Mouse (Mus musculus) liver, embryonic 12.5 days (tissue): ENCODE results near the gene Usp21. TPM values are rescaled to one million over a fixed set of nuclear protein-coding genes. Genes with fewer than 3 reads are reported as not detected.
"Not testable (repeated sequence)": the region's sequence is repeated elsewhere in the genome, so short reads cannot be mapped to it uniquely, and the experiment has no call there.

Source experiments
- ATAC-seq: fragments of 200-750 bp; cut with Nextera tagmentation; 2 replicates; pipeline ENCODE4 v1.8.0; 2017; ENCODE audit warnings: moderate number of reproducible peaks, mild to moderate bottlenecking, moderate library complexity
- H3K27ac ChIP-seq: fragments of 300-500 bp; sonication (generic); 2 replicates; pipeline ENCODE4 v1.5.1; 2016; ENCODE audit warnings: mild to moderate bottlenecking
- H3K27me3 ChIP-seq: fragments of 300-500 bp; sonication (generic); replicated peaks from 2 replicates; pipeline ENCODE4 v1.6.1; 2016; ENCODE audit warnings: mild to moderate bottlenecking, moderate library complexity
- H3K36me3 ChIP-seq: fragments of 300-500 bp; sonication (generic); 2 replicates; pipeline ENCODE4 v1.6.1; 2016; ENCODE audit warnings: mild to moderate bottlenecking, moderate library complexity
- H3K4me1 ChIP-seq: fragments of 300-500 bp; sonication (generic); 2 replicates; pipeline ENCODE4 v1.6.1; 2016
- H3K4me2 ChIP-seq: fragments of 300-500 bp; sonication (generic); 2 replicates; pipeline ENCODE4 v1.6.1; 2016; ENCODE audit warnings: mild to moderate bottlenecking, moderate library complexity
- H3K4me3 ChIP-seq: fragments of 300-500 bp; sonication (generic); 2 replicates; pipeline ENCODE4 v1.5.1; 2016; ENCODE audit warnings: mild to moderate bottlenecking, moderate library complexity
- H3K9ac ChIP-seq: fragments of 300-500 bp; sonication (generic); 2 replicates; pipeline ENCODE4 v1.6.1; 2016; ENCODE audit warnings: mild to moderate bottlenecking, moderate library complexity
- H3K9me3 ChIP-seq: fragments of 300-500 bp; sonication (generic); replicated peaks from 2 replicates; pipeline ENCODE4 v1.6.1; 2016; ENCODE audit warnings: mild to moderate bottlenecking, moderate library complexity
- WGBS: fragments of 180-500 bp; shearing (Covaris S2); methylation state at CpG from one replicate; pipeline ENCODE4 v1.1.7; 2016; ENCODE audit not compliant: insufficient replicate concordance; 5-methylcytosine and 5-hydroxymethylcytosine counted together
- polyA plus RNA-seq: library from polyadenylated mRNA; unstranded; fragments of >200 nt; fragmentation: Nextera tagmentation; extraction: Ambion mirVana; gene quantifications from 2 replicates; pipeline ENCODE4 v1.2.1, GENCODE M21; 2016

Gene Usp21
- polyA plus RNA-seq, 1 experiment from 2014 or later: 36.2 TPM

DNA sequence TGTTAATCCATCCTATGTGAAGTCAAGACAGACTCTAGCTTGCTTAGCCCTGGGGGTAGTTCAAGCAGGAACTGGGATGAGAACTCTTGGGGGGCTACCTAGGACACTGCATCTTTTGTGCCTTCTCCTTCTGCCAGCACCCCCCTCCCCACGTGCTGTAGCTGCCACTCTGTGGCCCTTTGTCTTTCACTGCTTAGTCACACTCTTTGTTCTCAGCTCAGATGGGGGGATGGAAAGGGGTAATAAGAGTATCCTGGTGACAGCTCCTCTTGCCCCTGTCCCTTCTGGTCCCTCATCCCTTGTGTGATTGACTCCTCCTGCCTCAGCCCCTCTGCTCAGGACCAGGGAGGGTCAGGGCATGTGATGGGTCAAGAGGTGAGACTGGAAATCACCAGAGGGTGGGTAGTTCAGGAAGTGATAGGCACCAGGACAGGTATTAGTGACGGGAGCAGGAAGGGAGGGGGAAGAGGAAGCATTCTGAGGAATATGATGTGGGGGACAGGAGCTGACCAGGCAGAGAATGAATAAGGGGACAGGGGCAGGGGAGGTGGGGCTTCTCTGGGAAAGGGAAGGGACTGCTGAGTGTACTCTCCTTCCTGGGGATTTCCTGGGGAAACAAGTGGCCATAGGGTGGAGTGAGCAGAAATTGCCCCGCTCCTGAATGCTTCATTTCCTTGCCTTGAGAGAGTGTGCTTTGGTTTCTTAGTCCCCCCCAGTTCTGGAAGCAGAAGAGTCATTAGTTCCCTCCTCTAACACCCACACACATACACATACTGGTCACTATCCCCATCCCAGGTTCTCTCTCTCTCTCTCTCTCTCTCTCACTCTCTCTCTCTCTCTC, 39.2 kb downstream of the Usp21 start:
- Histone ChIP-seq H3K4me2 (peak overlapping the region; percentile 84), H3K36me3 (peaks cover 22% of the 10 kb centered on the region), H3K9me3 (no peaks in the 10 kb centered on the region), H3K27me3 (peaks cover 45% of the 10 kb centered on the region), H3K4me1 (peaks cover 62% of the 10 kb centered on the region), H3K9ac (0 out of 2 replicates have a peak overlapping the region, but pooled peaks have one; percentile 10), H3K4me3 (no peak overlapping the region), H3K27ac (peak overlapping the region; percentile 45)
- whole genome bisulfite sequencing: 34% methylated on average over 3 of the region's 3 CpGs
- ATAC-seq: no peak

DNA sequence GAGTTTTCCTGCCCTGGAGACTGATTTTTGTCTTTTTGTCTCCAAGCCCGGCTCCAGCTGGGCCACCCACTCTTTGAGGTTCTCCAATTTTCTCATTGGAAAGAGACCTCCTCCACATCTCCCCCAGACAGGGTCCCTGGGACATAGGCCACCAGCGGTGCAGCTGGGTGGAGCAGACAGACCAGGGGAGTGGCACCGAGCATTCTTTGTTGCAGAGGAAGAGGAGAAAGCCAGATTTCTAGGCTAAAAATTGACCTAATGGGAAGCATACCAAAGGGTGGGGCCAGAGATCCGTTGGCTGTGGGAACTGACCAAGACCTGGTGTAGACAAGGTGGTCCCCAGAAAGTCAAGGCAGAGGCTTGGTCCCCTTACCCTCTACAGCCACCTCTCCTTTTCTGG, 39.9 kb downstream of the Usp21 start:
- H3K4me1 ChIP-seq: peaks cover 62% of the 10 kb centered on the region
- H3K27ac ChIP-seq: peak overlapping the region; percentile 84; the same call in 1 of the 2 replicates
- ATAC-seq: no peak
- peaks cover 29% of the 10 kb centered on the region for H3K36me3 ChIP-seq
- H3K27me3 ChIP-seq: peaks cover 40% of the 10 kb centered on the region
- peak overlapping the region; percentile 86 for H3K9ac ChIP-seq
- H3K4me3 ChIP-seq: peak overlapping the region; percentile 78
- peak overlapping the region; percentile 84 for H3K4me2 ChIP-seq
- WGBS: 18% methylated on average over 4 of the region's 4 CpGs
- H3K9me3 ChIP-seq: no peaks in the 10 kb centered on the region

DNA sequence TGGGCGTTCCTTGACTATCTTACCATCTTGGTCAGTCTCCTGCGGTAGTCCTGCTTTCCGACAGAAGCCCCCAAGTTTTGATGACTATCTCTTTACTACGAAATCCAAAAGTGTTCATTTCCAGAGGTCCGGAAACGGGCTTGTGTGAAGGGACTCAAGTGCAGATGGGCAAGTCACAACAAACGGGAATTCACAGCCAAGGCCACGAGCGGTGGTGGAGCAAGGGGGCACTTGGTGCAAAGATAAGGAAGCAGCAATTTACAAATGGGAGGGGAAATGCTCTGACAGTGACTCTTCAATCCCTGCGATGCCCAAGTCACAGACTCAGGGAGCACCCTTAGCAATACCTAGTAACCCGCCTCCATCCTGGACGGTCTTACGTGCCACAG, 40.3 kb downstream of the Usp21 start:
- H3K27me3 ChIP-seq: peaks cover 35% of the 10 kb centered on the region
- no peaks in the 10 kb centered on the region for H3K9me3 ChIP-seq
- peaks cover 61% of the 10 kb centered on the region for H3K4me1 ChIP-seq
- ATAC-seq: peak; percentile 30; the same call in 1 of the 2 replicates
- peaks cover 33% of the 10 kb centered on the region for H3K36me3 ChIP-seq
- WGBS: 4% methylated on average over 13 of the region's 13 CpGs
- H3K4me3 ChIP-seq: peak overlapping the region; percentile 78
- H3K9ac ChIP-seq: peak overlapping the region; percentile 86
- H3K27ac ChIP-seq: peak overlapping the region; percentile 84
- H3K4me2 ChIP-seq: peak overlapping the region; percentile 84

DNA sequence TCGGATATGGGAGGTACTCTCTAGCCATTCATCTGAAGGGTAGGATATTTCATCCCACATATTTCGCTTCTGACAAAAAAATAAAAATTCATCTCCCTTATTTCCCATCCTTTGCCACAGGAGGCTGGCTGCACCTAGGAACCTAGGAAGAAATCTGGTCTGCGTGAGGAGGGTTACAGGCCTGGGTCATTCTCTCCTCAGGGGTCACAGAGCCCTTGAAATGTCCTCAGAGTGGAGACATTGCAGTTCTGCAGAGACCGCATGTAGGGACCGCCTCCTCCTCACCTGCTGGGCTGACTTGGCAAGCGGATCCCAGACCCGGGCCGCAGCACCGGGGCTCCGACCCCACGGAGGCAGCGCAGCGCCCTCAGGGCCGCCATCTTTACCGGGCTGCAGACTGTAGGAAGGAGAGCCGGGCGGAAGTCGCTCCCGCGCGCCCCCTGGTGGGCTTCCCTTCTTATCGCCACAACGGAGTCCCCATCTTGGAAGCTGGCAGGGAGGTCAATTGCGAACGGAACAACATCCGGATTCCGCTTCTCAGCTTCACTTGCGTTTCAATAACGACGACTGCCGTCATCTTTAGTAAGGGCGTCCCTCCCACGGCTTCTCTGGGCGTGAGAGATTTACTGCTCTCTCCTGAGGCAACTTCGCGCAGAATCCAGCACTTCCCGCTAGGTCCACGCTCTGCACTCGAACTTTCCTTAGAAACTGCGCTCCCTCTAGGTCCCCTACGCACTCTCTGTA, 40.9 kb downstream of the Usp21 start:
- peaks cover 29% of the 10 kb centered on the region for H3K27me3 ChIP-seq
- H3K4me2 ChIP-seq: peak overlapping the region; percentile 84
- peak overlapping the region; percentile 84 for H3K27ac ChIP-seq
- peak overlapping the region; percentile 86 for H3K9ac ChIP-seq
- no peaks in the 10 kb centered on the region for H3K9me3 ChIP-seq
- H3K4me3 ChIP-seq: peak overlapping the region; percentile 78
- peak; percentile 93 for ATAC-seq
- H3K4me1 ChIP-seq: peaks cover 56% of the 10 kb centered on the region
- peaks cover 39% of the 10 kb centered on the region for H3K36me3 ChIP-seq
- under 1% methylated on average over 41 of the region's 41 CpGs for WGBS

DNA sequence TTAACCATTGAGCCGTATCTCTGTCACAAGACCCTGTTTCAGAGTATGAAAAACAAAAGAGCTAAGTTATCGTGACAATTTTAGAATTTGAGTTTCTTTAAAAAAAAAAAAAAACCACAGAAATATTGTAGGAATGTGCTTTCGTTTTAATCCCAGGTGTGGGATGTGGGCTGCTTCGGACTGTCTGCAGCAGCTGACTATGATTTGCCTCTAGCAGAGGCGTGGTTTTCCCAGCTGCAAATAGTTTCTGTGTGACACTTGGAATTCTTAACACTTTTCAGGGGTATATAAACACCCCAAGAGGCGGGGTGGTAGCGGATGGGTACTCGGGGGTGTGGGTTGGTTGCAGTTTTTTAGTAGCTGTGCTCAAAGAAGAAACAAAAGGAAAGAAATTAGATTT, 42.4 kb downstream of the Usp21 start:
- H3K9me3 ChIP-seq: no peaks in the 10 kb centered on the region
- peak overlapping the region; percentile 86; the same call in 1 of the 2 replicates for H3K9ac ChIP-seq
- H3K36me3 ChIP-seq: peaks cover 54% of the 10 kb centered on the region
- WGBS: 87% methylated on average over 8 of the region's 8 CpGs
- H3K4me2 ChIP-seq: peak overlapping the region; percentile 84
- H3K27me3 ChIP-seq: peaks cover 14% of the 10 kb centered on the region
- no peak for ATAC-seq
- peak overlapping the region; percentile 28; the same call in 1 of the 2 replicates for H3K27ac ChIP-seq
- peaks cover 46% of the 10 kb centered on the region for H3K4me1 ChIP-seq
- 0 out of 2 replicates have a peak overlapping the region, but pooled peaks have one; percentile 78 for H3K4me3 ChIP-seq

DNA sequence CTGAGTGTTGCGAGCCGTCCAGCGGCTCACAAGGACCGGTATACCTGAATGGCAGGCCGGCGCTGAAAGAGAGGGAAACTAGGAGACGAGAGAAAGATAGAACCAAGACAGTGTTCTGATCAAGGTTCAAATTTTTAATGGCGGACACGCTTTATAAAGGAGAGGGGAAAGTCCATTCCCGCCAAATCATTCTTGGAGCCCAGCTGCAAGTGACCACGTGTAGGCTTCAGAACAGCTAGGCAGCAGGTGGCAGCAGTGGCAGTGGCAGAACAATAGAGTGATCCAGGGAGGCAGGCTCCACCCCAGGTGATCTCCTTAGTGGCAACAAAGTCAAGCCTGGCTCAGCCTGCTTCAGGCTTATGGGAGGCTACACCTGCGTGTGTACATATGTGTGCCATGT, 45.8 kb downstream of the Usp21 start:
- not testable (repeated sequence) for H3K27me3 ChIP-seq, H3K9me3 ChIP-seq, H3K9ac ChIP-seq, ATAC-seq, H3K4me3 ChIP-seq, H3K4me2 ChIP-seq, H3K27ac ChIP-seq
- peaks cover 34% of the 10 kb centered on the region for H3K4me1 ChIP-seq
- WGBS: 83% methylated on average over 12 of the region's 12 CpGs
- H3K36me3 ChIP-seq: peaks cover 88% of the 10 kb centered on the region

DNA sequence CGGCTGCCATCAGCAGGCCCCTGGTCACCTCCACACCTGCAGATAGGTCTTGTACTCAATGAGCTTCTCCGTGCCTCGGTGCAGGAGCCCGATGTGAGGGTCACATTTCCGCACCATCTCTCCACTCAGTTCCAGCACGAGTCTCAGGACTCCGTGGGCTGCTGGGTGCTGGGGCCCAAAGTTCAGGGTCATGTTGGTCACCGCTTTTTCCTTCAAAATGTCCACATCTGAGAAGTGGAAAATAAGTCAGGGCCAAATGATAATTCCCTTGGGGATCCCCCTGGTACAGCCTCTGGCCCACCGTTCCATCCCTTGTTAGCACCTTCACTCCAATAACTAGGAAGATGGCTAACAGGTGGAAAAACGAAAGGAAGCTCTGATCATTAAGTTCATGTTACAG, 46.9 kb downstream of the Usp21 start:
- ATAC-seq: no peak
- H3K9me3 ChIP-seq: no peaks in the 10 kb centered on the region
- WGBS: 81% methylated on average over 10 of the region's 10 CpGs
- no peak overlapping the region for H3K27ac ChIP-seq
- no peaks in the 10 kb centered on the region for H3K27me3 ChIP-seq
- no peak overlapping the region for H3K4me2 ChIP-seq
- 0 out of 2 replicates have a peak overlapping the region, but pooled peaks have one; percentile 5 for H3K9ac ChIP-seq
- peaks cover 98% of the 10 kb centered on the region for H3K36me3 ChIP-seq
- peaks cover 31% of the 10 kb centered on the region for H3K4me1 ChIP-seq
- H3K4me3 ChIP-seq: no peak overlapping the region

DNA sequence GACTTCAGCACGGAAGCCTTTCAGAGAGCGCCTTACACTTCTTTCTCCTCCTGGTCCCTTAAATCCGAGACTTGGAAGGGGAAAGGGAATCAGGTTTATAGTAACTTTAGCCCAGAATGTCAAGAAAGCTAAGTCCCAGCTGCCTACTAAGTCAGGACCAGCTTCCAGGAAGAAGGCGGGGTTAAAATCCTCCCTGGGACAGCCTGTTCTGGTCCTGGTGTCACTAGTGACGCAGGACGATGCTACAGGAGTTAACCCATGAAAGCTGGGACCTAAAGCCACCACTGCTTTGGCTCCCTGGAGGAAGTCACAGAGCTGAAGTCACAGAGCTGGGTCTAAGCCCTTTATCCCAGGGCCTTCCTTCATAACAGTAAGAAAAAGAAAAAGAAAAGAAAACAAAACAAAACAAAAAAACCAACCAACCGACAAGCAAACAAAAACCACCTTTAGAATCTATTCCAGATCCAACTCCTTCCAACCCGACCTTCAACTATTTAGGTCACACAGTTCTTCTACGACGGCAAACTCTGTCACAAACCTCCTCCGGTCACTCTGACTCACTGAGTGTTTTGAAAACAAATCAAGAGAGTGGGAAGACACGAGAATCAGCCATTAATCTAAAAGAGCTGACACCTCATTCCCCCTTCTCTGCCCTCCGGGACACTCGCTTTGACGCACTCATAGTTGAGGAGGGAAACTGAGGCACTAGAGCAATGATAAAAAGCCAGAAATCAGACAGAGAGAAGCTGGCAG, 47.6 kb downstream of the Usp21 start:
- Histone ChIP-seq H3K27me3 (no peaks in the 10 kb centered on the region), H3K9ac (0 out of 2 replicates have a peak overlapping the region, but pooled peaks have one; percentile 5), H3K4me1 (peaks cover 29% of the 10 kb centered on the region), H3K27ac (no peak overlapping the region), H3K36me3 (peaks cover 98% of the 10 kb centered on the region), H3K9me3 (no peaks in the 10 kb centered on the region), H3K4me3 (no peak overlapping the region), H3K4me2 (no peak overlapping the region)
- WGBS: 75% methylated on average over 15 of the region's 15 CpGs
- ATAC-seq: no peak

DNA sequence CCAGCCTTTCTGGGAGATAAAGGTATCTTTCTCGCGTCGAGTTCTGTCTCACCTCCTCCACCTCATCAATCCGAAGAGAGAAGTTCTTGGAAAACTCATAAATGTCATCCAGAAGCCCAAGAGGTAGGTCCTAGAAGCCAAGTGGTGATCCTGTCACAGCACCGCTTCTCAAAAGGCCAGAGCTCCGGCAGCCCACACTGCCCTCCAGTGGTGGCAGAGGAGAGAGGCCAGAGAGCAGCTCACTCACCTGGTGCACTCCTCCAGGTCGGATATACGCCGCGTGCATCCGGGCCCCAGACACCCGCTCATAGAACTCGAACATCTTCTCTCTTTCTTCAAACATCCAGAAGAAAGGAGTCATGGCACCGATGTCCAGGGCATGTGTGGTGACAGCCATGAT, 49.3 kb downstream of the Usp21 start:
- H3K9me3 ChIP-seq: no peaks in the 10 kb centered on the region
- H3K9ac ChIP-seq: no peak overlapping the region
- H3K27me3 ChIP-seq: no peaks in the 10 kb centered on the region
- no peak overlapping the region for H3K4me3 ChIP-seq
- peak; percentile 43; the same call in 1 of the 2 replicates for ATAC-seq
- no peak overlapping the region for H3K4me2 ChIP-seq
- WGBS: 65% methylated on average over 14 of the region's 14 CpGs
- no peak overlapping the region for H3K27ac ChIP-seq
- peaks cover 37% of the 10 kb centered on the region for H3K4me1 ChIP-seq
- peaks cover 100% of the 10 kb centered on the region for H3K36me3 ChIP-seq

DNA sequence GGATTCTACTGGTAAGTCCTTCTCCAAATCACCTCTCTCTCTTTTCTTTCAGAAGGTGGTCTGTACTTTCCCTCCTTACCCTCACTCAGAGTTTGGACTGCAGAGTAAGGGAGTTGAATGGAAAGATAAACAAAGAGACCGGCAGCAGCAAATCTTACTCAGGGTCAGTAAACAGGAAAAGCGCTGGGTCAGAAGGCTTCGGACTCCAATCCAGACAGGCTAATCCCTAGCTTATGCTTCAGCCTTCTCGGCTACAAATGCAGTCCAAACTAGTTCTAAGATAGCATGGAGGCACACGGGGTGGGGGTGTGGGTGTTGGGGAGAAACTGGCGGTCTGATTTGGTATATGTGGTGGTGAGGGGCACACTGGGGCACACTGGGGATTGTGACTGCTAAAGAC, 50.4 kb downstream of the Usp21 start:
- 72% methylated on average over 6 of the region's 6 CpGs for WGBS
- Histone ChIP-seq H3K27me3 (no peaks in the 10 kb centered on the region), H3K9me3 (no peaks in the 10 kb centered on the region), H3K9ac (no peak overlapping the region), H3K4me1 (peaks cover 47% of the 10 kb centered on the region), H3K36me3 (peaks cover 90% of the 10 kb centered on the region), H3K4me2 (no peak overlapping the region), H3K4me3 (no peak overlapping the region), H3K27ac (peak overlapping the region; percentile 43)
- no peak for ATAC-seq

DNA sequence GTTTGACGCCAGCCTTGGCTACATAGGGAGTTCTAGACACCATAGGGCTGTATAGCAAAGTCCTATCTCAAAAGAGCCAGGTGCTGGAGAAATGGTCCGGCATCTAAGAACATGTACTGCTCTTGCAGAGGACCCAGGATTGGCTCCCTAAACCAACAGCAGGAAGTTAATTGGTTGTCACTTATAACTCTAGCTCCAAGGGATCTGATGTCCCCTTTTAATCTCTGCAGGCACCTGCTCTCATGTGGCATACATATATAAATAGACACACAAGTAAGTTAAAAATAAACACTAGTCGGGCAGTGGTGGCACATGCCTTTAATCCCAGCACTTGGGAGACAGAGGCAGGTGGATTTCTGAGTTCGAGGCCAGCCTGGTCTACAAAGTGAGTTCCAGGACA, 52.0 kb downstream of the Usp21 start:
- Histone ChIP-seq H3K9ac (no peak overlapping the region), H3K27ac (no peak overlapping the region), H3K9me3 (no peaks in the 10 kb centered on the region), H3K4me2 (no peak overlapping the region), H3K27me3 (no peaks in the 10 kb centered on the region), H3K36me3 (peaks cover 73% of the 10 kb centered on the region), H3K4me1 (peaks cover 57% of the 10 kb centered on the region), H3K4me3 (no peak overlapping the region)
- no peak for ATAC-seq
- 66% methylated on average over 4 of the region's 4 CpGs for WGBS
